Mouse (Mus musculus) heart, embryonic 11.5 days (tissue): ENCODE measurements around the gene Pdzd2. TPM values are rescaled to one million over a fixed set of nuclear protein-coding genes. Genes with fewer than 3 reads are reported as not detected.

Experiments used
- ATAC-seq: fragments of 200-750 bp; cut with Nextera tagmentation; replicated peaks from 2 replicates; pipeline ENCODE4 v1.8.0; 2017; ENCODE audit warnings: moderate library complexity; ENCODE audit not compliant: insufficient number of reproducible peaks, low FRiP score, low TSS enrichment
- H3K27ac ChIP-seq: fragments of 300-500 bp; sonication (generic); 2 replicates; pipeline ENCODE4 v1.5.1; 2014; ENCODE audit warnings: mild to moderate bottlenecking, low read depth, low read length
- H3K27me3 ChIP-seq: fragments of 300-500 bp; sonication (generic); 2 replicates; pipeline ENCODE4 v1.6.1; 2014; ENCODE audit warnings: mild to moderate bottlenecking, low read length, mixed read lengths; ENCODE audit not compliant: control insufficient read depth, insufficient read depth
- H3K36me3 ChIP-seq: fragments of 300-500 bp; sonication (generic); 2 replicates; pipeline ENCODE4 v1.6.1; 2014; ENCODE audit warnings: mild to moderate bottlenecking, low read length, moderate library complexity, mixed read lengths; ENCODE audit not compliant: control insufficient read depth, insufficient read depth
- H3K4me1 ChIP-seq: fragments of 300-500 bp; sonication (generic); 2 replicates; pipeline ENCODE4 v1.6.1; 2014; ENCODE audit warnings: low read length; ENCODE audit not compliant: control insufficient read depth, insufficient read depth
- H3K4me2 ChIP-seq: fragments of 300-500 bp; sonication (generic); 2 replicates; pipeline ENCODE4 v1.6.1; 2014; ENCODE audit warnings: mild to moderate bottlenecking, moderate library complexity
- H3K4me3 ChIP-seq: fragments of 300-500 bp; sonication (generic); 2 replicates; pipeline ENCODE4 v1.5.1; 2014; ENCODE audit warnings: low read depth, low read length
- H3K9ac ChIP-seq: fragments of 300-500 bp; sonication (generic); 2 replicates; pipeline ENCODE4 v1.6.1; 2014; ENCODE audit warnings: mild to moderate bottlenecking, low read depth, low read length, moderate library complexity
- H3K9me3 ChIP-seq: fragments of 300-500 bp; sonication (generic); replicated peaks from 2 replicates; pipeline ENCODE4 v1.6.1; 2016; ENCODE audit warnings: low read length; ENCODE audit not compliant: control insufficient read depth
- WGBS: fragments of 180-500 bp; shearing (Covaris S2); extraction: QIAGEN DNeasy Blood & Tissue Kit; methylation state at CpG from one replicate; pipeline ENCODE4 v1.1.7; 2014; ENCODE audit not compliant: insufficient replicate concordance; 5-methylcytosine and 5-hydroxymethylcytosine counted together
- polyA plus RNA-seq: library from polyadenylated mRNA; unstranded; fragments of >200 nt; fragmentation: Nextera tagmentation; extraction: Ambion mirVana; gene quantifications from 2 replicates; pipeline ENCODE4 v1.2.1, GENCODE M21; 2014

Gene Pdzd2
- polyA plus RNA-seq, 1 experiment from 2014 or later, result 12.5 TPM

DNA sequence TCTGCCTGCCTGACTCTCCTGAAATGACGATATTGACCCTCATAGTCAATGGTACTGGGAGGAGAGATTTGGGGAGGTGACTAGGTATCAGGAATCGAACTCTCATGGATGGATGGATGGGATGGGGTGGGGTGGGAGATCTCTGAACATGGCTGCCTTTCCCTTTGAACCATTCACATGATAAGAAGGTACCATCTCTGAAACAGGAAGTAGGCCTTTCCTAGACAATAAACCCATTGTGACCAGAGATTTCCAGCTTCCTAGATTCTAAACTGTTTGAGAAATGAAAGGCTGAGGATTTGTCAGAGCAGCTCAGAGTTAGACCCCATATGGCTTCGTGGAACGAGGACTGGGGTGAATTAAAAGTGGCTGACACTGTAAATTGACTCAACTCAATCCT, 232.2 kb downstream of the Pdzd2 start:
- ATAC-seq, result no peak
- H3K9me3 ChIP-seq, result no peaks in the 10 kb centered on the region
- H3K9ac ChIP-seq, result no peak overlapping the region
- H3K27me3 ChIP-seq, result no peaks in the 10 kb centered on the region; the same call in 1 of the 2 replicates
- H3K4me3 ChIP-seq, result no peak overlapping the region
- H3K4me1 ChIP-seq, result peaks cover 6% of the 10 kb centered on the region; the same call in 1 of the 2 replicates
- H3K36me3 ChIP-seq, result no peaks in the 10 kb centered on the region
- 63% methylated on average over 4 of the region's 4 CpGs for WGBS
- no peak overlapping the region for H3K27ac ChIP-seq
- no peak overlapping the region for H3K4me2 ChIP-seq

DNA sequence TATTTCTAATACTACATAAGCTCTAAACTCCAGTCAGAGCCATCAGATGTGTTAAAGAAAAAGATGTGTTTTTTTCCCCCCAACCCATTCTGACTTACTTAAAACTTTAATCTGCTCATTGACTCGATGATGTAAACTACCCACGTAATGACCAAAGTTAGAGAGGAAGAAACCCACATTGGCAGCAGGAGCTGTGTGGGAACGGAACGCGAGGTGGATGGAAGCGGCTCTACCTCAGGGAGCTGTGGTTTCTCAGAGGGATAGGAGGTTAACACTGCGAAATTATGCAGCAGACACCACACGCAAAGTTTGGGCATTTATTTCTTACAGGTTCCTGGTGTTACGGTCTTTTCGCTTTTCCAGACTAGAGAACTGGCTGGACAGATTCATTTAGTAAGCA, 233.2 kb downstream of the Pdzd2 start:
- no peak overlapping the region for H3K4me3 ChIP-seq
- no peaks in the 10 kb centered on the region for H3K9me3 ChIP-seq
- H3K4me1 ChIP-seq, result peaks cover 6% of the 10 kb centered on the region; the same call in 1 of the 2 replicates
- no peak for ATAC-seq
- WGBS, result 87% methylated on average over 10 of the region's 10 CpGs
- no peaks in the 10 kb centered on the region for H3K36me3 ChIP-seq
- no peak overlapping the region for H3K27ac ChIP-seq
- H3K27me3 ChIP-seq, result no peaks in the 10 kb centered on the region; the same call in 1 of the 2 replicates
- H3K9ac ChIP-seq, result no peak overlapping the region
- H3K4me2 ChIP-seq, result no peak overlapping the region

DNA sequence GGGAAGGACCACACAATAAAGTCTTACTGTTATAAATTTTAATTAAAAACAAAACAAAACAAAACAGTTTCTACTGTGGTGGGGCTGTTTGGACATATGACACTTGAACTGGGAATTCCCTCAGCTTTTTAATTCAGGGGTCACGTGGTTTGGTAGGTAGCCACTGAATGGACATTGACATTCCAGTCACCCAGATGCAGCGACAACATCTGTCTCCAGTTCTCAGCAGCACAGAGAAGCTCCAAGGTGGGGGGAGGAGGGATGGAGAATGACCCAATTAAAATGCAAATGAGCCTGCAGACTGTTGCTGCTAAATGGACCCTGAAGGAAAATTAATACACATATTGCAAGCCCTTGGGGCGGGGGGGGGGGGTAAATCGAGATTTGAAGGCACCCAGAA, 233.6 kb downstream of the Pdzd2 start:
- no peak overlapping the region for H3K27ac ChIP-seq
- H3K4me2 ChIP-seq, result no peak overlapping the region
- H3K4me3 ChIP-seq, result no peak overlapping the region
- ATAC-seq, result no peak
- H3K9me3 ChIP-seq, result no peaks in the 10 kb centered on the region
- H3K9ac ChIP-seq, result no peak overlapping the region
- H3K36me3 ChIP-seq, result no peaks in the 10 kb centered on the region
- 71% methylated on average over 4 of the region's 4 CpGs for WGBS
- H3K4me1 ChIP-seq, result peaks cover 6% of the 10 kb centered on the region; the same call in 1 of the 2 replicates
- H3K27me3 ChIP-seq, result no peaks in the 10 kb centered on the region; the same call in 1 of the 2 replicates

DNA sequence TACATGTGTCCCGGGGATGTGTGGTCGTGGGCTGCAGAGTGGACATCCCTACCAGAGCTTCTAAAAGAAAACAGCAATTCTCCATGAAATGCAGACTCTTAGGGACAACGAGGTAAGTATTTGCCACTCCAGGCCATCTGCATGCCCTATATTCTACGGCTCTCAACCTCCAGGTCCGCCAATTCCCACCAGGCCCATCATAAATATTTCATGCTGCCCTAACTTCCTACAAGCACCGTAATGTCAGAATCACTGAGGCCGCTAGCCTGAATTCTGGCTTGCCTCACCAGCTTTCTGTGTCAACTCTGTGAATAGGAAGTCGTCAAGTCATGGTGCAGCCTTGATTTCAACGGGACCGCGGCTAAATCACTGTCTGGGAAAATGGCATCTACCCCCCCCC, 234.2 kb downstream of the Pdzd2 start:
- no peak for ATAC-seq
- 85% methylated on average over 11 of the region's 11 CpGs for WGBS
- H3K27me3 ChIP-seq, result no peaks in the 10 kb centered on the region; the same call in 1 of the 2 replicates

DNA sequence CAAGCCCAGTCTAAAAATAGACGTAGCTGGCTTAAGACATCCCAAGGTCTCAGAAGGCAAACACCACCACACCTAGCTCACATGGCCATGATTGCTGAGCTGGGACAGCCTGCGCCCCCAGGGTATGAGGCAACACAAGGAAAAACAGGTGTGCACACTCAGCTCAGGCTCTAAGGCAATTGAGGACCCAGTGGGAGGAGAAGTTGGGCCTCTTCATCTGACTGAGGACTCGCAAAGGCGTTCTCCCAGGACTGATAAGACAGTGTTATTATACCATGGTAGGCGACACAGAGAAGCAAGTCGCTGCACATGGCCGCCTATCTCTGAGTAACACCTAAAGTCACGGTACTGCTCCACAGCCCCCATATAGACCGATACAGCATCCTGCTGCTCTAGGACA, 235.8 kb downstream of the Pdzd2 start:
- H3K9me3 ChIP-seq, result no peaks in the 10 kb centered on the region
- H3K36me3 ChIP-seq, result no peaks in the 10 kb centered on the region
- H3K4me2 ChIP-seq, result no peak overlapping the region
- no peak overlapping the region for H3K9ac ChIP-seq
- no peak overlapping the region for H3K4me3 ChIP-seq
- no peaks in the 10 kb centered on the region for H3K27me3 ChIP-seq
- H3K4me1 ChIP-seq, result peaks cover 6% of the 10 kb centered on the region; the same call in 1 of the 2 replicates
- no peak for ATAC-seq
- no peak overlapping the region for H3K27ac ChIP-seq
- 61% methylated on average over 9 of the region's 9 CpGs for WGBS

More for the DNA sequence above, 234.2 kb downstream of the Pdzd2 start:
- no peak overlapping the region for H3K4me3 ChIP-seq
- no peak overlapping the region for H3K27ac ChIP-seq
- H3K4me2 ChIP-seq, result no peak overlapping the region
- no peaks in the 10 kb centered on the region for H3K9me3 ChIP-seq
- no peak overlapping the region for H3K9ac ChIP-seq
- no peaks in the 10 kb centered on the region for H3K36me3 ChIP-seq
- H3K4me1 ChIP-seq, result peaks cover 6% of the 10 kb centered on the region; the same call in 1 of the 2 replicates

DNA sequence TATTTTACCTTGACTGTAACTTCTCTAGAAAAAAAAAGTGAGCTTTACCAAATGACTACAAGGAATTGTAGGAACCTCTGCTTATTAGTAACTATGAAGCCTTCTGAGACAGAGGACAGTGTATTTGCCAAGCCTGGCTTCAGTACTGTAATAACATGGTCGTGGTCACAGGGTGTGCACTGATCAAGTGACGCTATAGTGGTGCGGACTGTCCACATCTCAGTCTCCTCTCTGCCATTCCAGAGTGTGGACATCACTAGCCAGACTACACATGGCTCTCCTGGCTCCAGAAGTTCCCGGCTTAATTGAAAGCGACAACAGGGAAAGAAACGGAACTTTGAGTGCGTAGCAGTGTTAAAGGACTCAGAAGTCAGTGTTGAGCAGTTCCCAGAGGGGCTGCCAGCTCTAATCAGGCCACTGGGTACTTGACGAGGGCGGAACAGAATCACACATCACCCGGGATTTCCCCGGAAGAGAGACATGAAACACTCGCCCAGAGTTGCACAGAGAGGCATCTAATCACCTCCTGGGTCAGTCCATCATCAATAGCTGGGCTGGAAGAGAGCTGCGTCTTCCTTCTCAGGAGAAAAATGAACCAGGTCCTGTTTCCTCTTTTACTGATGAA, 237.7 kb downstream of the Pdzd2 start:
- WGBS, result 35% methylated on average over 13 of the region's 13 CpGs

DNA sequence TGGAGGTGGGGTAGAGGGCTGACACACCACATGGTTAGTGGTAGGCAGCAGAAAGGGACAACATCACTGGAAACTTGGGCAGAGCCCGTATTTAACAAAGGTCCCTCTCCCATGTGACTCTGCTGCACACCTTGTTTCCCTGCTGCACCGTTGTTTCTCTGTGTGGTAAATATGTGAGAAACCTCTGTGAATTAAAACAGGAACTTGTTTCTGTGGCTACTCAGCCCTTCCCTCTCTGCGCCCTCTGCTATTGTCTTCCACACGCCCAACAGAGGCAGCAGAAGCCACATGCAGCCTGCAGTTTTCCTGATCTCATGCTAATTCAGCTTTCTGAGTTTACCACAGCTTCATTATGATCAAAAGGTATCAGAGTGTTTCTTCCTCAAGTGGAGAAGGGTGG, 239.1 kb downstream of the Pdzd2 start:
- Histone ChIP-seq H3K4me1 (peaks cover 6% of the 10 kb centered on the region; the same call in 1 of the 2 replicates), H3K4me3 (no peak overlapping the region), H3K9ac (no peak overlapping the region), H3K27me3 (no peaks in the 10 kb centered on the region), H3K27ac (no peak overlapping the region), H3K9me3 (no peaks in the 10 kb centered on the region), H3K4me2 (no peak overlapping the region), H3K36me3 (no peaks in the 10 kb centered on the region)
- WGBS, result 63% methylated on average over 4 of the region's 4 CpGs
- no peak for ATAC-seq

More for the DNA sequence above, 237.7 kb downstream of the Pdzd2 start:
- no peaks in the 10 kb centered on the region for H3K9me3 ChIP-seq
- no peak overlapping the region for H3K4me3 ChIP-seq
- ATAC-seq, result no peak; the same call in 1 of the 2 replicates
- H3K27ac ChIP-seq, result no peak overlapping the region
- H3K4me2 ChIP-seq, result 0 out of 2 replicates have a peak overlapping the region, but pooled peaks have one; percentile 15
- H3K27me3 ChIP-seq, result no peaks in the 10 kb centered on the region
- peaks cover 6% of the 10 kb centered on the region; the same call in 1 of the 2 replicates for H3K4me1 ChIP-seq
- H3K9ac ChIP-seq, result no peak overlapping the region
- H3K36me3 ChIP-seq, result no peaks in the 10 kb centered on the region

DNA sequence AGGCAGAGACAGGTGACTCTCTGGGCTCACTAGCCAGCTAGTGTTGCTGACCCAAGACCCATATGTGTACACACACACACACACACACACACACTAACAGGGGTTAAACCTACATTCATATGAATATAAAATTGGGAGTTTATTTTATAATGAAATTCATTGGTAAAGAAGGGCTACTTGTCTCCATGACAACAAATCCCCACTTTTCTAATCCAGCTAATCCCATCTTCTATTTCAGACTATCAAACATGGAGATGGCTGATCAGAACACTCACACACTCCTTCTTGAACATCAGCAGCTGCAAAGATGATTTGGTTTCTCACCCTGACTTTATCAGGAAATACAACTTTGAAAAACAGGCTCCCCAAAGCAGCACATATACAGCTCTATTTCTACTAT, 245.6 kb downstream of the Pdzd2 start:
- no peaks in the 10 kb centered on the region for H3K36me3 ChIP-seq
- no peaks in the 10 kb centered on the region for H3K27me3 ChIP-seq
- no peaks in the 10 kb centered on the region for H3K9me3 ChIP-seq
- no peak overlapping the region for H3K4me3 ChIP-seq
- no peak overlapping the region for H3K27ac ChIP-seq
- no peak overlapping the region for H3K4me2 ChIP-seq
- no peak overlapping the region for H3K9ac ChIP-seq
- H3K4me1 ChIP-seq, result peaks cover 5% of the 10 kb centered on the region; the same call in 1 of the 2 replicates
- no peak for ATAC-seq

DNA sequence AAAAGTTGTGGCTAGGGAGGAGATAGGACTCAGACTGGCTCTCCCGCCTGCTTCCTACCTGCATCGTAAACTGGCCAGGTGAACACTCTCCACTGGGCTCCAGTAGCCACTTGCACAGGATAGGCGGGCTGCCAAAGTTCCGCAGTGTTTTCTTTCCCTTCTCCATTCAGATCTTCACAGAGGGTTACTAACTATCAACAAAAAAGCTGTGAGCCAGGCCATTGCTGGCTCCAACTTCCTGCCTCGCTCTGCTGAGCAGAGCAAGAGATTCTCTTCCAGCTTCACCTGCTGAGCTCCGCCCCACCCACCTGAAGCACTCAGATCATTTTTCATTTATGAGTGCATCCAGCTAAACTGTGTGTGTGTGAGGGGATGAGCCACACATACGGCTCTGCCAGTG, 246.5 kb downstream of the Pdzd2 start:
- 61% methylated on average over 7 of the region's 7 CpGs for WGBS
- no peak overlapping the region for H3K27ac ChIP-seq

More for the DNA sequence above, 246.5 kb downstream of the Pdzd2 start:
- Histone ChIP-seq H3K4me3 (no peak overlapping the region), H3K9ac (no peak overlapping the region), H3K4me1 (peaks cover 5% of the 10 kb centered on the region; the same call in 1 of the 2 replicates), H3K4me2 (no peak overlapping the region), H3K9me3 (no peaks in the 10 kb centered on the region), H3K36me3 (no peaks in the 10 kb centered on the region), H3K27me3 (no peaks in the 10 kb centered on the region)
- ATAC-seq, result no peak
